Mouse (Mus musculus) hindbrain, embryonic 16.5 days (tissue): ENCODE data around the gene Limk1. TPM values are rescaled to one million over a fixed set of nuclear protein-coding genes. Genes with fewer than 3 reads are reported as not detected.
A peak's percentile ranks its signal among the peaks of the same experiment; 100 is the strongest.

Experiments used
- ATAC-seq: fragments of 200-750 bp; cut with Nextera tagmentation; 2 replicates; pipeline ENCODE4 v1.8.0; 2017; ENCODE audit warnings: moderate TSS enrichment, moderate library complexity
- H3K27ac ChIP-seq: fragments of 300-500 bp; sonication (generic); 2 replicates; pipeline ENCODE4 v1.5.1; 2014; ENCODE audit warnings: low read depth, mild to moderate bottlenecking, control low read depth, low read length, moderate library complexity
- H3K27me3 ChIP-seq: fragments of 300-500 bp; sonication (generic); replicated peaks from 2 replicates; pipeline ENCODE4 v1.6.1; 2014; ENCODE audit warnings: low read length; ENCODE audit not compliant: control insufficient read depth, insufficient read depth
- H3K36me3 ChIP-seq: fragments of 300-500 bp; sonication (generic); 2 replicates; pipeline ENCODE4 v1.6.1; 2014; ENCODE audit warnings: mild to moderate bottlenecking, low read length, moderate library complexity, mixed read lengths; ENCODE audit not compliant: control insufficient read depth, insufficient read depth
- H3K4me1 ChIP-seq: fragments of 300-500 bp; sonication (generic); 2 replicates; pipeline ENCODE4 v1.6.1; 2014; ENCODE audit warnings: low read depth, low read length; ENCODE audit not compliant: control insufficient read depth, insufficient read depth
- H3K4me2 ChIP-seq: fragments of 300-500 bp; sonication (generic); 2 replicates; pipeline ENCODE4 v1.6.1; 2014; ENCODE audit warnings: mild to moderate bottlenecking, low read length, control low read depth, moderate library complexity
- H3K4me3 ChIP-seq: fragments of 300-500 bp; sonication (generic); 2 replicates; pipeline ENCODE4 v1.5.1; 2014; ENCODE audit warnings: mild to moderate bottlenecking, low read length, control low read depth, moderate library complexity
- H3K9ac ChIP-seq: fragments of 300-500 bp; sonication (generic); 2 replicates; pipeline ENCODE4 v1.6.1; 2014; ENCODE audit warnings: low read depth, mild to moderate bottlenecking, control low read depth, low read length, moderate library complexity
- H3K9me3 ChIP-seq: fragments of 300-500 bp; sonication (generic); 2 replicates; pipeline ENCODE4 v1.6.1; 2014; ENCODE audit warnings: mild to moderate bottlenecking, low read length, moderate library complexity; ENCODE audit not compliant: control insufficient read depth
- WGBS: fragments of 180-500 bp; shearing (Covaris S2); extraction: QIAGEN DNeasy Blood & Tissue Kit; methylation state at CpG from one replicate; pipeline ENCODE4 v1.1.7; 2014; 5-methylcytosine and 5-hydroxymethylcytosine counted together
- polyA plus RNA-seq: library from polyadenylated mRNA; unstranded; fragments of >200 nt; fragmentation: Nextera tagmentation; extraction: Ambion mirVana; gene quantifications from 2 replicates; pipeline ENCODE4 v1.2.1, GENCODE M21; 2015

Gene Limk1
- polyA plus RNA-seq, 1 experiment from 2014 or later = 22.1 TPM

DNA sequence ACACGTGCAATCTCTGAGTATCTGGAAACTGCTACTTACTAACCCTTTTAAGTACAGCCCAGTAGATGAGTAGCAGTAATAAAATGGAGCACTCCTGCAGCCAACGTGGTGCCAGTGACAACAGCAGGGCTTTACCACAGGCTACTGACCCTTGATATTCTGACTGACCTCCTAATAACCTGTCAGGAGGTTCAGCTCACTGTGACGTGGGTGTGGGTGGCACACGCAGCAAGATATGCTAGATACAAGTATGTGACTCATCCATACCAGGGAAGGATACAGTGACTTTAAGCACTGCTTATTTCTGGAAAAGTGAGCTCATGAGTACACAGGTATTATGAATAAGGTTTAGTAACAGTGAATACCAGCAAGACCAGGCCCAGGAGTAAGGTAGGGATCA is 58.9 kb downstream of the Limk1 start:
- 88% methylated on average over 4 of the region's 4 CpGs for WGBS
- H3K4me1 ChIP-seq = peaks cover 7% of the 10 kb centered on the region
- no peaks in the 10 kb centered on the region for H3K27me3 ChIP-seq
- no peak overlapping the region for H3K27ac ChIP-seq
- peaks cover 24% of the 10 kb centered on the region for H3K36me3 ChIP-seq
- no peak overlapping the region for H3K9ac ChIP-seq
- no peak overlapping the region for H3K4me3 ChIP-seq
- H3K4me2 ChIP-seq = no peak overlapping the region
- no peak for ATAC-seq
- H3K9me3 ChIP-seq = no peaks in the 10 kb centered on the region

DNA sequence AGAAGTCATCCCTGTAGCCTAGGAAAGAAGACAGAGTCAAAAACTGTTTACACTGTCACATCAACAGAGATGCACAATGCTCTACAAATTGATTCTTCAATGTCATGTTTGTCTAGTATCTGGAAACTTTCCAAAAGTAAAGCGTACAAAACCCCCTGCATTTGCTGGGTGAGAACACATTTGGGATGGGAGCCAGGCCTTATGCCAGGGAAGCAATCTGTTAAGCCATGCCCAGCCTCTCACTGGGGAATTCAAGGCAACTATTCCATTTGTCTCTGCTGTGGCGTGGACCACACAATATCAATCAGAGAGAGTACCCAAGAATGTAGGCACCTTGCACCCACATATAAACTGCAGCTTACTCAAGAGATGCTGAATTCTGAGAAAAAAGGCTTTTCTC is 66.3 kb downstream of the Limk1 start:
- 0 out of 2 replicates have a peak, but pooled peaks have one; percentile 37 for ATAC-seq
- H3K9me3 ChIP-seq = no peaks in the 10 kb centered on the region

DNA sequence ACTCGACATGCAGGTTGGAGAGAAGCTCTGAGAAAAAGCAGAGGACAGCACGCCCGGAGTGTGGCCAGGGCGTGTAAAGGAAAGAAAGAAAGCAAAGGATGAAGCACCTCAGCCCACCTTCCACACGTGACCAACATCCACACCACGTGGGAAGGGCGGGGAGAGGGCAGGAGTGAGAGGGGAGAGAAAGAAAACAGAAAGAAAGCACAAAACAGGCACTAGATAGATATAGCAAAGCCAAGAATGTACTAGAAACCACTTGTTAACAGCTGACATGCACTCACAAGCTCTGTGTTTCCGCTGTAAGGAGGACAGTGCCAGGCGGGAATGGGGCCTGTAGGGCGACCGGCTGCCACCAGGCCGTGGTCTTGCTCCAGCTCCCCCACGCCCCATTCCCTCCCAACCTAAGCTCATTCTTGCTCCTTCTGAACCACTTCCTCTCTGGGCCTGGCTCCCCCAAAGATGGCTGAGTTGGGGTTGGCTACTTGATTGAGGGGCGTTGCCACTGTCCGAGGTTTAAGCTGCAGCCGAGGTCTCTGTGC is 67.2 kb downstream of the Limk1 start:
- Histone ChIP-seq H3K27ac (no peak overlapping the region), H3K9ac (no peak overlapping the region), H3K4me3 (no peak overlapping the region), H3K36me3 (peaks cover 65% of the 10 kb centered on the region), H3K4me2 (no peak overlapping the region), H3K9me3 (no peaks in the 10 kb centered on the region), H3K27me3 (no peaks in the 10 kb centered on the region), H3K4me1 (no peaks in the 10 kb centered on the region)
- ATAC-seq = no peak
- WGBS = 94% methylated on average over 16 of the region's 16 CpGs

More for the DNA sequence above, 66.3 kb downstream of the Limk1 start:
- Histone ChIP-seq H3K4me3 (no peak overlapping the region), H3K4me2 (no peak overlapping the region), H3K27ac (no peak overlapping the region), H3K27me3 (no peaks in the 10 kb centered on the region), H3K4me1 (no peaks in the 10 kb centered on the region), H3K36me3 (peaks cover 72% of the 10 kb centered on the region), H3K9ac (no peak overlapping the region)
- WGBS = 56% methylated on average over 2 of the region's 2 CpGs

DNA sequence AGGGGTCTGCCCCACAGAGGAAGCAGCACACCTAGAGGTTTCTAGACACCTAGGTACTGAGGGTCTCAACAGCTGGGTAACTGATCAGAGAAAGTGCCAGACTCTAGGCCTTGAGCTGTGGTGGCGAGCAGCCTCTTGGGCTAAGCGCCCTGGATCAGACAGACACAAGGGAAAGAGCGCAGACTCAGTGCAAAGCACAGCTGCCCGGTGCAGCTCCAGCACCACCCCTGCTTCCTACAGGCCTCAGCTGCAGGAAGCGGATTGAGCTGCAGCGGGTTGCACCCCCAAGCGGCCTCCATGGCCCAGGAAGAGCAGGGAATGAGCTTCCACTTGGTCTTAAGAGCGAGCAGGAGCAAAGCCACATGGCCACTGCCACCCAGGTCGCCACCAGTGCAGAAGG is 67.9 kb downstream of the Limk1 start:
- WGBS = 92% methylated on average over 9 of the region's 9 CpGs
- Histone ChIP-seq H3K9me3 (no peaks in the 10 kb centered on the region), H3K27me3 (no peaks in the 10 kb centered on the region), H3K4me2 (no peak overlapping the region), H3K4me1 (no peaks in the 10 kb centered on the region), H3K4me3 (no peak overlapping the region), H3K27ac (no peak overlapping the region), H3K36me3 (peaks cover 59% of the 10 kb centered on the region), H3K9ac (no peak overlapping the region)
- no peak for ATAC-seq

DNA sequence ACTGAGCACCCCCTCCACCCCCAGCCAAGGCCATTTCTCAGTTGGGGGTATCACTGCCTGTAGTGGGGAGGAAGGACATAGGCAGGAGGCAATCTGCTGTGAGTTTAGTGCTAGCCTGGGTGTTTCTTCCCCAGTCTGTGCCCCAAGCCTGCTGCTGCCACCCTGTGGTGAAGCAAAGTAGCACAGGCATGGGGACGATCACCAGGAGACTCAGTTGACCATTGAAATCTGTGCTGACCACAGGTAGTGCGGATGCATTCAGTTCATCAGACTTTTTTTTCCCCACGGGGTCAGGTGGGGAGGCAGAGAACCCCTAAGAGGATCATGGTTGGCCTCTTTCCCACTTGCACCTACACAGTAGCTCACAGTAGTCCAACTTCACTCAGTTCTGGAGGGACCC is 71.3 kb downstream of the Limk1 start:
- no peaks in the 10 kb centered on the region for H3K27me3 ChIP-seq
- no peak for ATAC-seq
- no peak overlapping the region for H3K4me3 ChIP-seq
- H3K9ac ChIP-seq = no peak overlapping the region
- peaks cover 39% of the 10 kb centered on the region for H3K36me3 ChIP-seq
- H3K27ac ChIP-seq = no peak overlapping the region
- H3K9me3 ChIP-seq = no peaks in the 10 kb centered on the region
- H3K4me1 ChIP-seq = no peaks in the 10 kb centered on the region
- H3K4me2 ChIP-seq = no peak overlapping the region
- WGBS = 73% methylated on average over 3 of the region's 3 CpGs

DNA sequence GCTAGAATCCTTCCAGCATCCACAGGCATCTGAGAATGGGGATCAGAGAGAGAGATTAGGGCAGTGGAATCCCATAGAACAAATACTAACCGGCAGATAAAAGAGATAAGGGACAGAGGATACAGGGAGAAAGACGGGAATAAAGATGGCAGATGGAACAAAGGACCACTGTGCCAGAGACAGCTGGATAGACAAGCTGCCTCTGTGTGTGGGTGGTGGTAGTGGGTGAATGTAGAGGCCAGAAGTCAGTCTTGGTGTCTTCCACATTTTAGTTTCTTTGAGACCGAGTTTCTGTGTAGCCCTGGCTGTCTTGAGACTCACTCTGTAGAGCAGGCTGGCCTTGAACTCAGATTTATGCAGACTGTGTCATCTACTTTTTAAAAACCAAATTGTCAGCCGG is 72.6 kb downstream of the Limk1 start:
- H3K4me3 ChIP-seq = no peak overlapping the region
- no peak overlapping the region for H3K9ac ChIP-seq
- ATAC-seq = no peak
- H3K4me2 ChIP-seq = no peak overlapping the region
- H3K9me3 ChIP-seq = no peaks in the 10 kb centered on the region
- peaks cover 26% of the 10 kb centered on the region for H3K36me3 ChIP-seq
- H3K4me1 ChIP-seq = no peaks in the 10 kb centered on the region
- H3K27ac ChIP-seq = no peak overlapping the region
- no peaks in the 10 kb centered on the region for H3K27me3 ChIP-seq
- WGBS = 76% methylated on average over 4 of the region's 4 CpGs

DNA sequence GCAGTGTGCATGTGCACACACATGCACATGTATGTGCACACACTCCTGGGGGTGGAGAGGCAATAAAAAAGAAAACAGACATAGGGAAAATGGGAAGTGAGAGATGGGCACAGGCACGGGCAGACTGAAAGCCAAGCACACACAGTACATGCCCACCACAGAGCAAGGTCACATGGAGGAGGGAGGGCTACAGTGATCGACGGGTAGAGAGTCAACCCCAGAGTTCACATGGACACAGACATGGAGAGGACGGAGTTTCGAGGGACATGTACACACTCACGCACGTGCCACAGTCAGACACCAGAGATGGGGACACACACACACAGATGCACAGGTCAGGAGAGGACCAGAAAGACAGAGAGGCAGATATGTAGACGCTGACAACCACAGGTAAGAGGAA is 73.0 kb downstream of the Limk1 start:
- Histone ChIP-seq H3K27me3 (no peaks in the 10 kb centered on the region), H3K4me3 (no peak overlapping the region), H3K9me3 (no peaks in the 10 kb centered on the region), H3K9ac (no peak overlapping the region), H3K4me2 (no peak overlapping the region), H3K27ac (no peak overlapping the region), H3K36me3 (peaks cover 22% of the 10 kb centered on the region), H3K4me1 (no peaks in the 10 kb centered on the region)
- 90% methylated on average over 8 of the region's 8 CpGs for whole genome bisulfite sequencing
- ATAC-seq = no peak

DNA sequence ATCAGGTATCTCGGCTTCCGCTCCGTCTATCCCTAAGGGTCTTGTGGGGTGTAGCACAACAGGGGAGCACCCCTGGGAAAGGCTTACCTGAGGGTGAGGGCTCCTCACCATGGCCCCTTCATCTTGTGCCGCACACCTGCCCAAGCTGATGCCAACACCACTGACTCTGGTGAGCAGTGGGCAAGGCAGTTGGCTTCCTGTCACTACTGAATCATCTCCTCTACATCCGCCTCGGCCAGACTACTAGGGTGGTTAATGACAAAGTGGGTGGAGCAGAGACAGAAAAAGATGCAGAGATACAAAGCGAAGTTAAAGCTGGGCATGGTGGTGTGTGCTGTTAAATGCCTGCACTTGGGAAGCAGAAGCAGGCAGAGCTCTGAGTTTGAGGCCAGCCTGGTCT is 73.6 kb downstream of the Limk1 start, which contains the start of gene Lat2:
Gene Lat2, minus strand, starts transcription at position 224 of the 400 bp plus-strand sequence.
- H3K9ac ChIP-seq = no peak within 1 kb of the TSS
- H3K4me3 ChIP-seq = no peak within 1 kb of the TSS
- H3K4me2 ChIP-seq = no peak within 1 kb of the TSS
- H3K4me1 ChIP-seq = no peaks in the 10 kb centered on the region
- H3K36me3 ChIP-seq = peaks cover 17% of the 10 kb centered on the region
- no peak for ATAC-seq
- H3K27ac ChIP-seq = no peak within 1 kb of the TSS
- WGBS = 91% methylated on average over 7 of the region's 7 CpGs
- H3K9me3 ChIP-seq = no peaks in the 10 kb centered on the region
- no peaks in the 10 kb centered on the region for H3K27me3 ChIP-seq

DNA sequence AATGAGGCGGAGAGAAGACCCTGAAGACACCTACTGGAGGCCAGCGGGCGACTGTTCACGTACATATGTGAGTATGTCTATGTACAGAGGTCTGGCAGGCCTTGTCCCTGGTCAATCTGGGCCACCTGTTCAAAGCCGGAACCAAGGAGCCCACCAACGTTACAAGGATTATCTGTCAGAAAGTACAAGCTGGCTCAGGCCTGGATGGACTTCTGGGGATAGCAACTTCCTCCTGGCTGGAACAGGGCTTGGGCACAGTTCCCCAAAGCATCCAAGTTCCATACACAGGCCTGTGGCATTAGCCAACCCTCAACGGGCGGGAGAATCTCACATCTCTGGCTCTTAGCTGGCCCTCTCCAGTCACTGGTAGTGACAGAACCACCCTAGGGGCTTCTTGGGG is 74.1 kb downstream of the Limk1 start:
- Histone ChIP-seq H3K27me3 (no peaks in the 10 kb centered on the region), H3K9ac (no peak overlapping the region), H3K4me2 (no peak overlapping the region), H3K4me3 (no peak overlapping the region), H3K4me1 (no peaks in the 10 kb centered on the region), H3K9me3 (no peaks in the 10 kb centered on the region), H3K36me3 (peaks cover 13% of the 10 kb centered on the region), H3K27ac (no peak overlapping the region)
- 89% methylated on average over 8 of the region's 8 CpGs for WGBS
- no peak for ATAC-seq

DNA sequence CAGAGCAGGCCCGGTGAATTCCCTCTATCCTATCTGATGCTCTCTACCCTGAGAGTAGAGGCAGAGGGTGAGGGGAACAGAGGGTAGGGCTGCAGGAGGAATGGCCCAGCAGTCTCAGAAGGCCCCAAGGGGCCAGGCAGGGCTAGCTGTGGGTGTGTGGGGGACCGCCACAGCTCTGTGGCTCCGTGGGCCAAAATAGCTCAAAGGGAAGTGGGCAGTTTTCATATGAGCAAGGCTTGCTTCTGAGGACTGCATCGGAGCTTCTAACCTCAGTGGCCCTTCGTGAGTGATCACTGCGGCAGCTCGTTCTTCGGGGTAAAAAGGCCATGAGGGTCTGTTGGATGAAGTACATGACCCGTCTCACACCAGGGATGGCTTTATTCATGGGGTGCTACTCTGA is 74.7 kb downstream of the Limk1 start:
- Histone ChIP-seq H3K27ac (no peak overlapping the region), H3K9me3 (no peaks in the 10 kb centered on the region), H3K36me3 (peaks cover 10% of the 10 kb centered on the region), H3K4me1 (no peaks in the 10 kb centered on the region), H3K4me2 (no peak overlapping the region), H3K27me3 (no peaks in the 10 kb centered on the region), H3K9ac (no peak overlapping the region), H3K4me3 (no peak overlapping the region)
- 92% methylated on average over 9 of the region's 9 CpGs for WGBS
- ATAC-seq = no peak
